Mouse (Mus musculus) liver, adult 2 months (tissue): Measurements from ENCODE around the gene Ap2a2.

Experiments
- CTCF ChIP-seq: fragments of 200-500 bp; IDR thresholded peaks from 2 replicates; pipeline ENCODE4 v1.5.1; 2011; ENCODE audit warnings: low read depth, low read length, control low read depth
- POLR2A ChIP-seq: fragments of 200-500 bp; IDR thresholded peaks from 2 replicates; pipeline ENCODE4 v1.6.1; 2011; ENCODE audit warnings: low read length, control low read depth; ENCODE audit not compliant: insufficient read depth; ENCODE audit errors: extremely low read depth

DNA sequence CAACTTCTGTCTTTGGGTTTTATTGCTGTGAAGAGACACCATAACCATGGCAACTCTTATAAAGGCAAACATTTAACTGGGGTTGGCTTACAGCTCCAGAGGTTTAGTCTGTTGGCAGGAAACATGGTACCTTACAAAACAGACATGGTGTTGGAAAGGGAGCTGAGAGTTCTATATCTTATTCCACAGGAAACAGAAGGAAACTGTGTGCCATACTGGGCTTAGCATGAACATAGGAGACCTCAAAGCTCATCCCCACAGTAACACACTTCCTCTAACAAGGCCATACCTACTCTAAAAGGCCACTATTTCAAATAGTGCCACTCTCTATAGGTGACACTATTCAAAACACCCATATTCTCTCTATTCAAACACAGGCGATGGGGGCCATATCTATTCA lies 16.5 kb downstream of the Ap2a2 start:
- no peak for TF ChIP-seq CTCF
- no peak for TF ChIP-seq POLR2A
